Mouse (Mus musculus) kidney, adult 2 months (tissue): ENCODE data around the gene Tbxas1. TPM values are rescaled to one million over a fixed set of nuclear protein-coding genes. Genes with fewer than 3 reads are reported as not detected.
A peak's percentile ranks its signal among the peaks of the same experiment; 100 is the strongest.

Experiments used
- DNase-seq: peaks from one replicate; pipeline ENCODE4 v3.0.0; 2021
- H3K27ac ChIP-seq: fragments of 200-500 bp; 2 replicates; pipeline ENCODE4 v1.5.1; 2012; ENCODE audit warnings: low read depth, low read length, control low read depth, inconsistent platforms; ENCODE audit not compliant: insufficient read depth
- H3K27me3 ChIP-seq: fragments of 200-500 bp; replicated peaks from 2 replicates; pipeline ENCODE4 v1.6.1; 2012; ENCODE audit warnings: mild to moderate bottlenecking, moderate library complexity, low read length, inconsistent platforms; ENCODE audit not compliant: control insufficient read depth, insufficient read depth
- H3K36me3 ChIP-seq: fragments of 200-500 bp; 2 replicates; pipeline ENCODE4 v1.6.1; 2012; ENCODE audit warnings: mild to moderate bottlenecking, moderate library complexity, low read length, inconsistent platforms; ENCODE audit not compliant: control insufficient read depth, insufficient read depth
- H3K4me1 ChIP-seq: fragments of 200-500 bp; 2 replicates; pipeline ENCODE4 v1.6.1; 2011; ENCODE audit warnings: low read length; ENCODE audit not compliant: control insufficient read depth, insufficient read depth
- H3K4me3 ChIP-seq: fragments of 200-500 bp; 2 replicates; pipeline ENCODE4 v1.5.1; 2011; ENCODE audit warnings: mild to moderate bottlenecking, low read depth, low read length, control low read depth; ENCODE audit not compliant: insufficient read depth
- CTCF ChIP-seq: fragments of 200-500 bp; conservative IDR thresholded peaks from 2 replicates; pipeline ENCODE4 v1.5.1; 2011; ENCODE audit warnings: low read depth, mild to moderate bottlenecking, control low read depth, low read length, moderate library complexity, mixed read lengths; ENCODE audit not compliant: insufficient read depth, insufficient read length
- POLR2A ChIP-seq: fragments of 200-500 bp; IDR thresholded peaks from one replicate; pipeline ENCODE4 v1.6.1; 2011; ENCODE audit warnings: low read depth, low read length, control low read depth
- WGBS: fragments of 180-500 bp; shearing (Covaris S2); methylation state at CpG from one replicate; pipeline ENCODE4 v1.1.7; 2018; 5-methylcytosine and 5-hydroxymethylcytosine counted together
- polyA plus RNA-seq: library from polyadenylated mRNA; depleted of rRNA; stranded (reverse); fragments of >200 nt; gene quantifications from 2 replicates; pipeline ENCODE4 v1.2.3, GENCODE M21; 2012

The Tbxas1 gene
- polyA plus RNA-seq, 1 experiment, result 19.5 TPM

- TF ChIP-seq POLR2A, result no peak
- no peak for TF ChIP-seq CTCF
- no peaks in the 10 kb centered on the region for H3K36me3 ChIP-seq
- DNase-seq, result peak; percentile 50
- no peaks in the 10 kb centered on the region for H3K27me3 ChIP-seq
- no peak overlapping the region for H3K4me3 ChIP-seq
- H3K4me1 ChIP-seq, result peaks cover 3% of the 10 kb centered on the region; the same call in 1 of the 2 replicates
- WGBS, result 26% methylated on average over 4 of the region's 4 CpGs
- H3K27ac ChIP-seq, result no peak overlapping the region
Measured at GRCm38 (mm10) chr6:38992016-38992415, 116.8 kb downstream of the Tbxas1 start.

- 97% methylated on average over 3 of the region's 3 CpGs for WGBS
- Histone ChIP-seq H3K27me3 (no peaks in the 10 kb centered on the region), H3K36me3 (no peaks in the 10 kb centered on the region), H3K4me3 (no peak overlapping the region), H3K4me1 (peaks cover 3% of the 10 kb centered on the region; the same call in 1 of the 2 replicates), H3K27ac (no peak overlapping the region)
- TF ChIP-seq CTCF (no peak), POLR2A (no peak)
- DNase-seq, result no peak
Measured at GRCm38 (mm10) chr6:38995774-38996173, 120.6 kb downstream of the Tbxas1 start.

DNA sequence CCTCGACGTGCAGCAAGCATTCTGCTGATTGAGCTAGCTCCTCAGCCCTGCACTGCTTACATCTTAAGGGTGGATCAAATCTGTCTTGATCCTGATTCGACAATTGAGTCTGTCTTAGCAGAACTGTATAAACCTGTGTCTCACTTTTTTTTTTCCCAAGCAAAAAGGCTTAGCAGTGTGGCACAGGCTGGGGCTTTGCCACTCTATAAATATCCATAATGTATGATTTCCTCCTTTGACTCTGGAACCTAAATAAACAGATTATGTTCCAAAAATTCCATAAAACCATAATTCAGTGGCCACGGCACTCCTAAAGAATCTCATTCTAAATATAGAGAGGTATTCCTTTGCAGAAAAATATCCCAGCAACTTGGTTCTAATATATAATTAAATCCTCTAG, 122.6 kb downstream of the Tbxas1 start:
- Histone ChIP-seq H3K36me3 (no peaks in the 10 kb centered on the region), H3K27me3 (no peaks in the 10 kb centered on the region), H3K4me3 (no peak overlapping the region), H3K27ac (no peak overlapping the region), H3K4me1 (no peaks in the 10 kb centered on the region; the same call in 1 of the 2 replicates)
- TF ChIP-seq CTCF (no peak), POLR2A (no peak)
- no peak for DNase-seq
- 83% methylated on average over 4 of the region's 4 CpGs for WGBS

DNA sequence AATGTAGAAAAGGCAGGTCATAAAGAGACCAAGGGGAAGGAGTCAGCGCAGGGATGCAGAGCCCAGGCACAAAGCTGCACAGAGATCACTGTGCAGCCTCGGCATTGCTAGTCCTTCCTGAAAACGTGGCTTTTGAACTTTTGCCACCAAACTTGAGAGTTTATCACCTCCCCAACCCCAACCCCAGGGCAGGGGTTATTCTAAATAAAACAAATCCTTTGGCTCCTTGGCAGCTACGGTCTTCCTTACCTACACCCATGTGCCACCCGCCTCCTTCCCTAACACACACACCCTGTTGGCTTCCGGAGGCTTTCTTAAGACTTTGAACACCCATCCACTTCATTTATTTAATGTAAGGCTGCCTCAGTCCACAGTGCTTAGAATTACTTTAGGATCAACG, 127.9 kb downstream of the Tbxas1 start:
- Histone ChIP-seq H3K27me3 (no peaks in the 10 kb centered on the region), H3K27ac (peak overlapping the region; percentile 87), H3K4me3 (no peak overlapping the region), H3K36me3 (no peaks in the 10 kb centered on the region), H3K4me1 (no peaks in the 10 kb centered on the region)
- WGBS, result 52% methylated on average over 7 of the region's 7 CpGs
- TF ChIP-seq CTCF (no peak), POLR2A (no peak)
- DNase-seq, result peak; percentile 66

GRCm38 (mm10) chr6:39004003-39004473, 128.8 kb downstream of the Tbxas1 start:
- Histone ChIP-seq H3K27me3 (no peaks in the 10 kb centered on the region), H3K4me3 (no peak overlapping the region), H3K36me3 (no peaks in the 10 kb centered on the region), H3K27ac (peak overlapping the region; percentile 65), H3K4me1 (no peaks in the 10 kb centered on the region)
- DNase-seq, result peak; percentile 81
- TF ChIP-seq CTCF, result no peak
- no peak for TF ChIP-seq POLR2A
- WGBS, result 60% methylated on average over 12 of the region's 12 CpGs

DNA sequence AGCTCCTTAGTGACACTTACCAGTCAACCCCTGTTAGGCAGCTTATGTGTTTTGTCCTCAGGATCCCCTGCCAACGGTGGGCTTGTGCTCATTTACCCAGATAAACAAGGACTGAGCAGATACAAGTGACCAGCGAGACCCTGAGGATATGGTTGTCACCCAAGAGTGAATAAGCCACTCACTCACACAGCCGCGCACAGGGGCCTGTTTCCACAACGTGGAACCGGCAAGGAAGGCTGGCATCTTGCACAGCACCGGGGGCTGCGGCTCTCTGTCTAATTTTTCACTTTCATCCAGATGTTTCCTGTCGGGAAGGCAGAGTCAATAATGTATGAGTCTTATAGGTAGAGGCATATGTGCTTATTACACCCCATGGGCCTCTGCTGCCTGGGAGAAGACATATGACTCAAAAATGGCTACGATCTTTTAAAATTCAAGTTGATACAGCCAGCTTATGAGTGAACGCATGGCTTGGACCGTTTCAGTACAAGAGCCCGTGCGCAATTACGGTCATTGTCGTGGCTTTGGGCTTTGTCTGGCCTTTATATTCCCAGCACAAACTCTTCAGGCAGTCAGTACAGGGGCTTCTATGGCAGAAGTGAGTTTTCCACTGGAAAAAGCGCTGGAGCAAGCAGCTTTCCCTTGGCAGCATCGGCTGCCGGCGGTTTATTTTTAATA, 130.2 kb downstream of the Tbxas1 start:
- no peaks in the 10 kb centered on the region for H3K27me3 ChIP-seq
- peak; percentile 37 for DNase-seq
- H3K4me1 ChIP-seq, result no peaks in the 10 kb centered on the region
- no peak for TF ChIP-seq CTCF
- TF ChIP-seq POLR2A, result no peak
- WGBS, result 62% methylated on average over 20 of the region's 20 CpGs
- no peak overlapping the region for H3K4me3 ChIP-seq
- peak overlapping the region; percentile 10 for H3K27ac ChIP-seq
- H3K36me3 ChIP-seq, result no peaks in the 10 kb centered on the region

- WGBS, result 80% methylated on average over 5 of the region's 5 CpGs
- H3K4me1 ChIP-seq, result no peaks in the 10 kb centered on the region
- H3K27ac ChIP-seq, result 0 out of 2 replicates have a peak overlapping the region, but pooled peaks have one; percentile 29
Measured at GRCm38 (mm10) chr6:39005945-39006572, 130.9 kb downstream of the Tbxas1 start.

More at GRCm38 (mm10) chr6:39005945-39006572, 130.9 kb downstream of the Tbxas1 start:
- Histone ChIP-seq H3K36me3 (no peaks in the 10 kb centered on the region), H3K4me3 (no peak overlapping the region), H3K27me3 (no peaks in the 10 kb centered on the region)
- DNase-seq, result no peak
- TF ChIP-seq CTCF (no peak), POLR2A (no peak)
